Mouse (Mus musculus) spleen, adult 2 months (tissue): ENCODE results near the gene Cyp2a22. TPM values are rescaled to one million over a fixed set of nuclear protein-coding genes. Genes with fewer than 3 reads are reported as not detected.
"Not testable (repeated sequence)": the region's sequence is repeated elsewhere in the genome, so short reads cannot be mapped to it uniquely, and the experiment has no call there.

Experiments
- DNase-seq, 2 experiments: peaks; one replicate each; pipeline versions ENCODE4 v3.0.0 to v3.0.0-alpha.2; 2012 to 2021; ENCODE audit warnings: low spot score in 2 of 2, low read depth in 1 of 2
- H3K27ac ChIP-seq: fragments of 200-500 bp; 2 replicates; pipeline ENCODE4 v1.5.1; 2012; ENCODE audit warnings: low read length, inconsistent platforms; ENCODE audit not compliant: insufficient read depth
- H3K27me3 ChIP-seq: fragments of 200-500 bp; 2 replicates; pipeline ENCODE4 v1.6.1; 2012; ENCODE audit warnings: mild to moderate bottlenecking, moderate library complexity, low read length, inconsistent platforms; ENCODE audit not compliant: control insufficient read depth, insufficient read depth
- H3K36me3 ChIP-seq: fragments of 200-500 bp; 2 replicates; pipeline ENCODE4 v1.6.1; 2012; ENCODE audit warnings: mild to moderate bottlenecking, low read length, inconsistent platforms; ENCODE audit not compliant: control insufficient read depth, insufficient read depth
- H3K4me1 ChIP-seq: fragments of 200-500 bp; 2 replicates; pipeline ENCODE4 v1.6.1; 2011; ENCODE audit warnings: inconsistent platforms; ENCODE audit not compliant: control insufficient read depth, insufficient read depth, insufficient read length
- H3K4me3 ChIP-seq: fragments of 200-500 bp; 2 replicates; pipeline ENCODE4 v1.5.1; 2011; ENCODE audit warnings: mild to moderate bottlenecking, inconsistent platforms; ENCODE audit not compliant: insufficient read depth, insufficient read length; ENCODE audit errors: extremely low read depth
- CTCF ChIP-seq: fragments of 200-500 bp; IDR thresholded peaks from 2 replicates; pipeline ENCODE4 v1.5.1; 2011; ENCODE audit warnings: mild to moderate bottlenecking, inconsistent platforms; ENCODE audit not compliant: insufficient read depth, insufficient read length, insufficient replicate concordance; ENCODE audit errors: extremely low read depth
- POLR2A ChIP-seq: fragments of 200-500 bp; IDR thresholded peaks from 2 replicates; pipeline ENCODE4 v1.6.1; 2011; ENCODE audit warnings: low read depth, low read length, inconsistent platforms
- WGBS: fragments of 180-500 bp; shearing (Covaris S2); methylation state at CpG from one replicate; pipeline ENCODE4 v1.1.7; 2018; 5-methylcytosine and 5-hydroxymethylcytosine counted together
- polyA plus RNA-seq: library from polyadenylated mRNA; depleted of rRNA; stranded (reverse); fragments of >200 nt; gene quantifications from 2 replicates; pipeline ENCODE4 v1.2.3, GENCODE M21; 2012; rRNA removed

Cyp2a22 gene
- polyA plus RNA-seq = not detected in 2 replicates

DNA sequence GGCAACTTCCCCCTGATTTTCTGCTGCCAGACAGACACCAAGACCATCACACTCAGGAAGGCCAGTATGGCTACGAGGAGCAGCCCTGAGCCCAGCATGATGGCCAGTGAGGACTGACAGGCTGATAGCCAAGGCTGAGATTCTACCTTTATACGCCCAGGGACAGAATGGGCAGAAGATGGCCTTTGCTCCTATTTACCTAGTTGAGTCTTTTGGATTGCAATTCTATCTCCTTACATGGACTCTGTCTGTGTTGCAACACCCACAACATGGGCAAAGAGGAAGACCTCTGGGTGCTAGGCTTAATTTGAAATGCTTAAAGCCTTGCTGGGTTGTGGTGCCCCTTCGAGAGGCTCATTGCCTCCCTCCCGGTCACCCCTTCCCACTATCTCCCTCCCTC lies at the start of gene Cyp2a22:
TSS of gene Cyp2a22 (minus strand) at position 123 of the 400 bp plus-strand sequence.
- DNase-seq = no peak
- Histone ChIP-seq H3K36me3 (no peaks in the 10 kb centered on the region), H3K27me3 (no peaks in the 10 kb centered on the region), H3K4me1 (no peaks in the 10 kb centered on the region), H3K4me3 (no peak within 1 kb of the TSS), H3K27ac (no peak within 1 kb of the TSS)
- 80% methylated on average over 4 of the region's 4 CpGs for WGBS
- TF ChIP-seq POLR2A (no peak), CTCF (no peak)

DNA sequence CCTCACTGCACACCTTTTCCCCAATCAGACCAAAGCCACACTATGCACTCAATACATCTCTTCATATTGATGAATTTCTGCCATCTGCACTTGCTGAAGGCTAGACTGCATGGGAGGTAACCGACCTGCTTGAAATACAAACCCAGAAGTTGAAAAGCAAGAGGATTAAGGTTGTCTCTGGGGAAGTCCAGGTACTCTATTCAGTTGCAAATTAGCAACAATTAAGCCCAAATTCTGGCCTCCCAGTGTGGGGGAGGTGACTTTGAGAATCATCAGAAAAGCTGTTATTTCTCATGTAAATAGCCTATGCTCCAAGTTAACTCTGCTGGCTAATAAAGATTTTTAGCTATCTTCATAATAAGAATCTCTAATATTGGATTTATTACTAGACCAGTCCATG lies 44.0 kb upstream of the Cyp2a22 start:
- WGBS = 30% methylated on average over 1 of the region's 1 CpGs
- H3K27me3 ChIP-seq, H3K4me3 ChIP-seq, H3K4me1 ChIP-seq, H3K27ac ChIP-seq, DNase-seq, H3K36me3 ChIP-seq: not testable (repeated sequence)

DNA sequence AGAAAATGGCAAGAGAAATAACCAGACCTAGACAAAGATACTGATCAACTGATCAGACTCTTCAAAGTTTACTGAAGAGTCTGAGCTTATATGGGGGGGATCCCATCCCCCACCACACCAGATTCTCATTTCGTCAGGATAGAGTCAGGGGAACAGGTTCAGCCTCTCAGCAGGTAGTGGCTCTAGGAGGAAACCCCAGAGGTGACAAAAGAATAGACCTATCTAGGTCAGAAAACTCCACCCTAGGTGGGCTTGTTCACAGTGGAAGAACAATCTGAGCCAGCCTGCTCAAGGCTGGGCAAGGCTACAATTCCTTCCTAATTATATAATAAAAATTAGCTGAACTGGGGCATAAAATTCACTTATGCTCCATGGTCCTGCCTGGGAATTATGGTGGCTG lies 43.4 kb upstream of the Cyp2a22 start:
- H3K4me3 ChIP-seq = no peak overlapping the region
- no peak overlapping the region for H3K27ac ChIP-seq
- WGBS = 35% methylated on average over 1 of the region's 1 CpGs
- H3K27me3 ChIP-seq = no peaks in the 10 kb centered on the region
- no peak for DNase-seq
- TF ChIP-seq POLR2A (no peak), CTCF (no peak)
- no peaks in the 10 kb centered on the region for H3K4me1 ChIP-seq
- no peaks in the 10 kb centered on the region for H3K36me3 ChIP-seq

DNA sequence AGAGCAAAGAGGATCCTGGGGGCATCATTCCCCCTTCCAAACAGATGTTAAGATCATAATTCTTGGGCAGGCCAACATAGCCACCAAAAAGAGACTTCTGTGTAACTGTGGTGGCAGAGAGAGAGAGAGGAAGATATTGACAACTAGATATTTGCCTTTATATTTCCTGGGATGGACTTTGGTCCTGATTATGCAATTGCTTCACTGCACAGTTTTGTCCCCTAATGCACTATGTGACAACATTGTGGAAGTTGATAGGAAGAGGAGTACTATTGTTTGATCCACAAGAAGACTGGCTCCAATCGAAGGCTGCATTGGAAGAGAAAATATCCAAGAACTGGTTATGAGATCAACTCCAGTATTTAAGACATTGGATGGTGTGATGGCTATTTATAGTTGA lies 42.8 kb upstream of the Cyp2a22 start:
- WGBS = 69% methylated on average over 1 of the region's 1 CpGs
- not testable (repeated sequence) for H3K4me1 ChIP-seq, H3K36me3 ChIP-seq, DNase-seq, H3K4me3 ChIP-seq, H3K27ac ChIP-seq, H3K27me3 ChIP-seq

DNA sequence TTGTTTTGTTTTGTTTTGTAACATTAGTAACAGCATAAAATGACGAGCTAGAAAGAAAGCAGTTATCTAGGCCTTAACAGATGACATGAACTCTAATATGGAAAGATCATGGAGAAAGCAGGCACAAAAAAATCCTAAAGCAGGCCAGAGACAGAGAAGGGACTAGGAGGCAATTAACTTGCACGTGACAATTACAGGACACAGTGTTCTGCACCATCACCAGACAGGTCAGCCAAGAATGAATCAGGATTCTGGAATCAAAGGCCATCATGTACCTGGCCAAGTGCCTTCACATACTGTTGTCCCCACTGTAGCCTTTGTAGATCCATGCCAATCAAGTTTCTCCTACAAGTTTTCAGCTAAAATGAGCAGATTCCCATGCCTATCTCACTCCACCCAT lies 42.3 kb upstream of the Cyp2a22 start:
- DNase-seq, H3K4me3 ChIP-seq, H3K27ac ChIP-seq, H3K36me3 ChIP-seq, H3K27me3 ChIP-seq, H3K4me1 ChIP-seq: not testable (repeated sequence)
- 73% methylated on average over 2 of the region's 2 CpGs for WGBS

DNA sequence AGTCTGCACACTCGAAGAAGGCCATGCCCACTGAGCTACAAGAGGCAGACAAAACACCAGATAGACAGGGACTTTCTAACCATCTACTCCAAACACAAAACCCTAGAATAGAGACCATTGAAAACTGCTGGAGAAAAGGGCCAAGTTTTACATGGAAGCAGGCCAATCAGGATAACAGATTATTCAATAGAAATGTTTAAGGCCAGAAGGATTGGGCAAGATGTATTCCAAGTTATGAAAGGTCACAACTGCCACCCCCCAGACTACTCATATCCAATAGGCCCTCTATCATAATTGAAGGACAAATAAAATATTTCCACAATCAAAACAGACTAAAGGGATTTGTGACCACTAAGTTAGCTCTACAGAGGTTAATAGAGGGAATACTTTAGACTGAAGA lies 23.2 kb upstream of the Cyp2a22 start:
- WGBS = 74% methylated on average over 1 of the region's 1 CpGs
- H3K36me3 ChIP-seq, DNase-seq, H3K4me1 ChIP-seq, H3K27me3 ChIP-seq, H3K27ac ChIP-seq, H3K4me3 ChIP-seq: not testable (repeated sequence)

DNA sequence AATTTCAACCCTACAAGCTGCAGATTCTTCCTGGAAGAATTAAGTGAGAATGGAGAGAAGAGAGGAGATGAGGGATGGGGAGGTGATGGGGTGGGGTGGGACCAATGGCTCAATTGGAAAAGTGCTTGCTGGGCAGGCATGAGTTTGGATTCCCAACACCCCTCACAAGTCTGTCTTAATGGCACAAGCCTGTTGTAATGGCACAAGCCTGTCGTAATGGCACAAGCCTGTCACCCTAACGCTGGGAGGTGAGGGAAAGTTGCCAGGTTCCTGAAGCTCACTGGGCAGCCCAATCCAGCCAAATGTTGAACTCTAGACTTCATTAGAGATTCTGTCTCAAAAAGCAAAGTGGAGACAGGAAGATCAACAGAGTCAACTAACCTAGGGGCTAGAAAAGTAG lies 14.1 kb upstream of the Cyp2a22 start:
- DNase-seq, H3K27ac ChIP-seq, H3K4me3 ChIP-seq, H3K27me3 ChIP-seq, H3K36me3 ChIP-seq, H3K4me1 ChIP-seq: not testable (repeated sequence)
- 86% methylated on average over 2 of the region's 2 CpGs for WGBS

DNA sequence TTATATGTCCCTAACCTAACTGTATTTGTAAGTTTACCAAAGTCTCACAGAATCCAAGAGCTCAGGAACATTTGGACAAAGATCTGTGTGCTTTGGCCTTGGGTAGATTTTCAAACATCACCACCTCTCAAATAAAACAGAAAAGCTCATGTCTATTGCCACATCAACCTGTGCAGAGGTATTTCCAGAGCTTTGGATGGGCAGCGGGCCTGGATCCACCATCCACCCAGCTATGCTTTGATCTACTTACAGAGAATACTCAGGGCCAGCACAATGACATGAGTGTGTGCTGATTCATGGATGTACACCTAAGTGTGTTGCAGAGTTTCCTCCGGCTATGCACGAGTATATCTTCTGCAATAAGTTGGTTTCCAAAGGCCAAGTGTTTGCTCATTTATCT lies 13.5 kb upstream of the Cyp2a22 start:
- not testable (repeated sequence) for H3K4me1 ChIP-seq, H3K36me3 ChIP-seq
- WGBS = 84% methylated on average over 3 of the region's 3 CpGs

DNA sequence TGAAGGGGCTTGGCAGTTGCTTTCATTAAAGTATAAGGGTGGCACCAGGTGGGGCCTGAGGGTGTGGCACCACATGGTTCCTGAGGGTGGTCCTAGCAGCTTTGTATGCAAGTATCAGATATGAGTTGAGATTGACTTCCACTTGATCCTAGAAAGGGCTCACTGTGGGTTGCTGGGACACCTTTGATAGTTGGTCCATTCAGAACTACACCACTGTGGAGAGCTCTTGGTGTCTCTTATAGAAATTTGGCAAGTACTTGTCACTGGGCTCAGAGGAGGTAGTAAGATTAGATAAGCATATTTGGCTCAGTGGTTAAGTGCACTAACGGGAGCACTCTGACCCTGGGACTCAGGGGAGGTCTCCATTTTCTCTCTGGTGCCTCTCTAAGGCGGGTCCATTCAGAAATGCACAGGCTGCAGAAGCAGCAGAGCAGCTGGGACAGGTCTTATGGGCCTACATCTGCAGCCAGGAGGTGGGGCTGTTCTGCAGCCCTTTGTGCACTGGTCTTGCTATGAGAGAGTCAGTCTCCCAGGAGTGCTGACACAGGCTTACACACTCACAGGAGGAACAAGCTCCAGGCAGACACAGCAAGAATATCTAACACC lies 2.2 kb upstream of the Cyp2a22 start:
- not testable (repeated sequence) for H3K27me3 ChIP-seq

More for the DNA sequence above, 13.5 kb upstream of the Cyp2a22 start:
- not testable (repeated sequence) for H3K27me3 ChIP-seq, DNase-seq, H3K27ac ChIP-seq, H3K4me3 ChIP-seq

DNA sequence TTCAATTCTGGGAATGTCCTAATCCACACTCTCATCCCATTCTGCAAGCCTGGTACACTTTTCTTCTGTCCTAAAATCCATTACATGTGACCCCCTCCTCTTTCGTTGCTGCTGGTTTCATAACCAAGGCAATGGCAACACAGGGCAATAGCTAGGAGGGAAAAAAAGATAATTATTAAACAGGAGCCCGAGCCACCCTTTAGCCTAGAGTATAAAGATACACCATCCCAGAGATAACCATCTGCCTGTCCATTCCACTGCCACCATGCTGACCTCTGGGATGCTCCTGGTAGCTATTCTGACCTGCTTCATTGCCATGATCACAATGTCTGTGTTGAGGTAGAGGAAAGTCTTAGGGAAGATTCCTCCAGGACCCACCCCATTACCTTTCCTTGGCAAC lies 22.1 kb downstream of the Cyp2a22 start:
- not testable (repeated sequence) for H3K36me3 ChIP-seq, H3K27ac ChIP-seq, H3K4me3 ChIP-seq, H3K4me1 ChIP-seq, DNase-seq, H3K27me3 ChIP-seq
- 52% methylated on average over 2 of the region's 2 CpGs for WGBS

More for the DNA sequence above, 2.2 kb upstream of the Cyp2a22 start:
- H3K4me3 ChIP-seq, H3K36me3 ChIP-seq, DNase-seq, H3K27ac ChIP-seq, H3K4me1 ChIP-seq: not testable (repeated sequence)
- WGBS = 32% methylated on average over 2 of the region's 2 CpGs
